ENCODE assay signal across 9 mouse cellular contexts in the genomic region with DNA sequence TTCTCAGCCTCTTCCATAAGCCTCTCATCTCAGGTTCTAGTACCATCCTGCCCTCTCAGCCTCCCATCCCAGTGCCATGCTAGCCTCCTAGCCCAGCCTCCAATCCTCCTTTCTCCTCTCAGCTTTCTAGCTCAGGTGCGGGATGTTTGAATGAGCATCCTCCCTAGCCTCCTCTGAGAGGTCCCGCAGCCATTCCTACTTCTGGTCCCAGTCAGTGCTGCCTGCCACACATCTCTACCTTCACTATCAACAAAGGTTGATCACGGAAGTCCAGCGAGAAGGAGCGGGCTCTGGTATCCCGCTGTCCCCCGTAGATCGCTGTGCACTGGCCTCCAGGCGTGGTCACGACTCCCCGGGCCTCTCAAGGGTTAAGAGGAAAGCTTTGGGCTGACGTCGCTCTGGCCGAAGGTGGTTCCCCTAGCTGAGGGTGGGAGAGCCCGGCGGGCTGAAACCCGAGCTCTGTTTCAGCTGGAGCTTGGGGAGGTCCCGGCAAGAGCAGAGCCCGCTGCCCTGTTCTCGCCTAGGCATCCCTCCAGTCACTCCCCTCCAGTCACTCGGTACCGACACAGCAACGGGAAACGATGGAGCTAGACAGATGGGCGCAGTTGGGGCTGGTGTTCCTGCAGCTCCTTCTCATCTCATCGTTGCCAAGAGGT. TPM values are rescaled to one million over a fixed set of nuclear protein-coding genes. Genes with fewer than 3 reads are reported as not detected.
DNase-seq lines count a peak whose midpoint lies in the region; ATAC-seq and TF ChIP-seq lines count a peak whose summit lies in the region.
"Had no signal": no experiment of that assay in that cellular context is flagged by ENCODE, and none has a peak within 500 bp of the region (broad histone marks: within the 10 kb centered on the region; RNA-seq: fewer than 3 reads in every experiment).

Gene Pamr1 (plus strand): TSS at position 402 of the 656 bp plus-strand sequence.

- H3K36me3 ChIP-seq in heart, embryonic 12.5 days = no peaks in the 10 kb centered on the region
- no peaks in the 10 kb centered on the region for H3K36me3 ChIP-seq in lung, embryonic 14.5 days (ENCODE audit: insufficient read depth)

- H3K27ac ChIP-seq in layer of hippocampus, adult 2 months = no peak within 1 kb of the TSS
- H3K27ac ChIP-seq in heart, embryonic 12.5 days (ENCODE audit: poor library complexity, severe bottlenecking) = no peak within 1 kb of the TSS
- no peak within 1 kb of the TSS; the same call in 1 of the 2 replicates for H3K27ac ChIP-seq in lung, embryonic 14.5 days (ENCODE audit: low read depth)

- H3K4me2 ChIP-seq in heart, embryonic 12.5 days = peak within 1 kb of the TSS; percentile 74
- peak within 1 kb of the TSS; percentile 70 for H3K4me2 ChIP-seq in lung, embryonic 14.5 days

- TF ChIP-seq CTCF in layer of hippocampus, adult 2 months (conservative IDR thresholded peaks at IDR 0.05) = no peak
- no peak for TF ChIP-seq CTCF in lung, embryonic 14.5 days (IDR thresholded peaks at IDR 0.05; ENCODE audit: low read depth)

- peaks cover 23% of the 10 kb centered on the region for H3K4me1 ChIP-seq in heart, embryonic 12.5 days (replicated peaks)
- H3K4me1 ChIP-seq in lung, embryonic 14.5 days (ENCODE audit: insufficient read depth) = peaks cover 16% of the 10 kb centered on the region

- H3K9me3 ChIP-seq in heart, embryonic 12.5 days (replicated peaks) = no peaks in the 10 kb centered on the region
- no peaks in the 10 kb centered on the region for H3K9me3 ChIP-seq in lung, embryonic 14.5 days (ENCODE audit: low read depth, low read length)

- 0 out of 2 replicates have a peak, but pooled peaks have one; percentile 36 for ATAC-seq in heart, embryonic 12.5 days (ENCODE audit: insufficient number of reproducible peaks, low FRiP score)
- ATAC-seq in lung, embryonic 14.5 days (ENCODE audit: insufficient read depth) = peak; percentile 90

- peaks cover 42% of the 10 kb centered on the region for H3K27me3 ChIP-seq in heart, embryonic 12.5 days (replicated peaks)
- H3K27me3 ChIP-seq in lung, embryonic 14.5 days (ENCODE audit: insufficient read depth, low read length) = no peaks in the 10 kb centered on the region

- H3K4me3 ChIP-seq in layer of hippocampus, adult 2 months = peak within 1 kb of the TSS; percentile 55
- H3K4me3 ChIP-seq in heart, embryonic 12.5 days = peak within 1 kb of the TSS; percentile 37
- peak within 1 kb of the TSS; percentile 32 for H3K4me3 ChIP-seq in lung, embryonic 14.5 days (ENCODE audit: low read depth, low read length)

- 3% methylated on average over 26 of the region's 26 CpGs for WGBS in heart, embryonic 12.5 days
- under 1% methylated on average over 26 of the region's 26 CpGs for WGBS in lung, embryonic 14.5 days

- DNase-seq in layer of hippocampus, adult 2 months (ENCODE audit: low spot score in 2 of 2) = no peak
- no peak for DNase-seq in layer of hippocampus, adult 11-12 months (ENCODE audit: low spot score)
- peak; percentile 48 for DNase-seq in embryo, embryonic 11.5 days (ENCODE audit: low read depth, low spot score)
- DNase-seq in kidney, postnatal 10 days = peak; percentile 74
- DNase-seq in lung, embryonic 14.5 days = peak; percentile 83
- DNase-seq in retina, embryonic 14.5 days (ENCODE audit: low spot score) = peak; percentile 65
- DNase-seq in thymus, postnatal 4 days = no peak

- H3K9ac ChIP-seq in heart, embryonic 12.5 days = 0 out of 2 replicates have a peak within 1 kb of the TSS, but pooled peaks have one; percentile 33
- peak within 1 kb of the TSS; percentile 36 for H3K9ac ChIP-seq in lung, embryonic 14.5 days

RNA-seq across cellular contexts. Expression of gene Pamr1, which starts in this region (rescaled TPM):
- total RNA-seq in layer of hippocampus, adult 2 months (2021) = 1 to 10 TPM; 8.0 to 8.3 TPM
- 1.0 and 1.1 TPM in 2 replicates for polyA plus RNA-seq in heart, embryonic 12.5 days (2016; fragmentation: Nextera tagmentation; extraction: Ambion mirVana)
- 16.2 and 17.9 TPM in 2 replicates for polyA plus RNA-seq in lung, embryonic 14.5 days (2014; fragmentation: Nextera tagmentation; extraction: Ambion mirVana)
- total RNA-seq: MEL had no signal

Comparison
In these comparisons a context has a peak if more than half of its experiments do, and no peak if none do; other contexts are left out.
1. DNase-seq: peak in embryo, embryonic 11.5 days (single experiment), kidney, postnatal 10 days (single experiment), lung, embryonic 14.5 days (single experiment) and retina, embryonic 14.5 days (single experiment); none in layer of hippocampus, adult 2 months (0 of 2), layer of hippocampus, adult 11-12 months (single experiment) and thymus, postnatal 4 days (single experiment).
2. Peak in every context shown above with its lines, with median percentiles within 50 percentile points of each other: H3K4me3 ChIP-seq.